Mouse (Mus musculus): ENCODE measurements at regions not wholly inside any gene's neighbourhood (a gene's known extent, or its start where the extent isn't known, plus 50 kb on each side); places are given as distances from the start of the nearest gene placed in this dataset.

GRCm38 (mm10) chr17:76205082-76205481, 653.3 kb upstream of the Fam98a start:
- no peak for DNase-seq

- DNase-seq: no peak
Measured at GRCm38 (mm10) chr17:76184813-76185212, 633.1 kb upstream of the Fam98a start.

DNA sequence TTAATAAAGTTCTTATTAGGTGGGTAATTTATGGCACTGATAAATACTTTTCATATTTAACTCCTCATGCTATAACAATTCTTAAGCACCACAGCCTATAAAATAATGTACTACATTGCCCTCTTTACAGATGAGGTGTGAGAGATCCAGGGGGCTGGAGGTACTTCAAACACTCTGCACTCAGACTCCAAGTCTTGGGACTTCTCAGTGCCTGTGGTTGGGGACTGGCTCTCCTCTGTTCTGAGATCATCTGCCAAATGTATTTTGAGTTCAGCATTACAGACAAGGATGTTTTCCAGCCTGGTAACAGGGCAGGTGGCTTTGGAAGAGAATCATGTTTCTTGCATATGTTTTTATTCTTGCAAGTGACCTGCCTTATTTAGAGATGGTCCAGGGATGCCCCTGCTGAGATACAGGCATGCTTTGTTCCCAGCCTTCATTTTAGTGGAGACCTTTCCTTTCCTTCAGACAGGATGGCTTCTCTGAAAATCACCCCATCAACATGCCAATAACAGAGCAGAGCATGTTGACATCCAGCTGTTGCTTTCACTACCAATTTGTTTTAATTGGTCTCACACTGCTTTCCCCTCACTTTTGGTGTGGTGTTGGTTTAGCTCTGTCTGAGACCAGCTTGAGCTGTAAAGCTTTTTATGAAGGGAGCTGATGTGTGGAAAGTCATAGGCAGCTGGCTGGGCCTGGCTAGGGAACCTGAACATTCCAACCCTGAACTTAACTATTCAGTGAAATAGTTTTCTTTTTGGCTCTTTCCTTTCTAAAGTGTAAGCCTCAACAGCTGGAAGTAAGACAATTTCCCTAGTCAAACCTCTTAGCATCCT, 585.1 kb upstream of the Fam98a start:
- no peak for DNase-seq

DNA sequence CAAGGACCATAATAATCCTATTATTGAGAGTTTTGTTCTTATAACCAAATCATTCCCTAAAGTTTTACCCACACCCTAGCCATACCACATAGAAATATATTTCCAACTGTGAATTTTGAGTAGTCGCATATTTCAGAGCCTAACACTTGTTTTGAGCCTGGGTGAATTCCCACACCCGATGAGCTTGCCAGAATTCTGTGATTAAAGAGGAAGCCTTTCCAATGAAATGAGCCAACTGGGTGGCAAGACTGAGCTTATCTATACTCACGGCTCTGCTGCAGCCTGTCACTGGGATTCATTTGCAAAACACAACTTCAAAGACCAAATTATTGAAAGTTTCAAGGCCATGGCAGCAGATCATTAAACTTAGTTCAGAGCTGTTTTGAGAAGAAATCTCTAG, 582.3 kb upstream of the Fam98a start:
- no peak for DNase-seq

GRCm38 (mm10) chr17:76125260-76125659, 573.5 kb upstream of the Fam98a start:
- DNase-seq: no peak

GRCm38 (mm10) chr17:76111315-76112195, 559.8 kb upstream of the Fam98a start:
- no peak for DNase-seq

DNA sequence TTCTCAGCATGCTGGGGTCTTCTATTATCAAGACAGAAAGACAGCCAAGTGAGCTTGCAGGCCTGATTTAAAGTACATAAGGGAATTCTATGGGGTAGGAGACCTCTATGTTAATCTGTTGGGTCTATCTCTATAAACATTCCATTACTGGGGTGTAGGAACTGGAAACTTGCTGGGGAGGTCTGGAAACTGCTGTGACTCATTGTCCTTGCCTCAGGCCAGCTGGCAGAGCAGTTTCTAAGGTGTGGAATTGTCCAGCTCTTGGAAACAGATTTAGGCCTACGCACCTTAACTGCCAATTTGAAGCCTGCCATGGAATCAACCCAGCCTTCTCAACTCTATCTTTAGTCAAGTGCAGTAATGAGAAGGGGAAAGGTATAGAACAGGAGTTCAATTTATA, 559.1 kb upstream of the Fam98a start:
- no peak for DNase-seq

GRCm38 (mm10) chr17:76083536-76083935, 531.8 kb upstream of the Fam98a start:
- DNase-seq: no peak

DNA sequence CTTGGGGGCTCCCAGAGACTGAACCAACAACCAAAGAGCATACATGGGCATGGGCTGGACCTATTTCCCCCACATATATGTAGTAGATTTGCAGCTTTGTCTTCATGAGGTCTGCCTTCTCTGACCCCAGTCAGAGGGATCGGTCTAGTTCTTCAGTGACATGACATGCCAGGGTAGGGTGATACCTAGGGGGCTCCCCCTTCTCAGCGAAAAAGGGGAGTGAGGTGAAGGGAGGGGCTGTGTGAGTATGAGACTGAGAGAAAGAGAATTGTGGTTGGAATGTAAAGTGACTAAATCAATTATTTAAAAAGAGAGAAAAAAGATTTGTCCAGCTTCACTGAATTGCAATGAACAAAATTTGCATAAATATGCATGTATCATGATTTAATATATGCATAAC, 530.0 kb upstream of the Fam98a start:
- no peak for DNase-seq

GRCm38 (mm10) chr17:76046438-76046837, 494.7 kb upstream of the Fam98a start:
- DNase-seq: no peak

DNA sequence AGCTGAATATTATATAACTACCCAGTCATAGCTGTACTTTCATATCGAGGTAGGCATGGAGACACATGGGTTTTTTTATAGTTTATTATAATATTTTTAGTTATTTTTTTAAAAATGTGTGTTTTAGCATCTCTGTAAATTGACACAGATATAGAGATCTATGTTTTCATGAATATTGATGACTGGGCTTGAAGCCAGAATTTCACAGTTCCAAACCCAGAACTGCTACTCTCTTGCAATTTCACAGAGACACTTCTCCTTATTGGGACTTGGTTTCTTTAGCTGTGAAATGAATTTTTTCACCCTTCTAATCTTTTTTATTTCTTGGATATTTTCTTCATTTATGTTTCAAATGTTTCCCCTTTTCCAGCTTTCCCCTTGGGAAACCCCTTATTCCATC, 481.0 kb upstream of the Fam98a start:
- DNase-seq: no peak

GRCm38 (mm10) chr17:76008011-76008410, 456.3 kb upstream of the Fam98a start:
- DNase-seq: no peak

GRCm38 (mm10) chr17:76002836-76003235, 451.1 kb upstream of the Fam98a start:
- no peak for DNase-seq

DNA sequence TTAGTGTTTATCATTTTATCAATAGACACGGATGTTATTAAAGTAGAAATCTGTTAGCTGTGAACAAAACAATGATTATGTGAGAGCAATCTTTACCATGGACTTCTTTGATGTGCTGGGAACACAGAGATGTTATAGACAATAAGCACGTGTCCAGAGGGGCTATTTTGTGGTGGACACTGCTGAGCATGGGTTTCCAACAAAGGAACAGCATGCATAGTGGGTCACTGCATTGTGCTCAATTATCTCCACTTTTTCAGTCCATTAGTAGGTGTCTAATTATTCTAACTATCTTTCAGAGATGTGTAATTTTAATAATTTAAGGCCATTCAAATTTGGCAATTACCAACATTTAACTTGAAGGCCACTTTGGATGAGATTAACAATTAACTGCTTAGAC, 409.6 kb upstream of the Fam98a start:
- DNase-seq: no peak

GRCm38 (mm10) chr17:75936686-75937380, 385.1 kb upstream of the Fam98a start:
- DNase-seq: no peak

GRCm38 (mm10) chr17:75931022-75931421, 379.3 kb upstream of the Fam98a start:
- DNase-seq: peak; percentile 35

DNA sequence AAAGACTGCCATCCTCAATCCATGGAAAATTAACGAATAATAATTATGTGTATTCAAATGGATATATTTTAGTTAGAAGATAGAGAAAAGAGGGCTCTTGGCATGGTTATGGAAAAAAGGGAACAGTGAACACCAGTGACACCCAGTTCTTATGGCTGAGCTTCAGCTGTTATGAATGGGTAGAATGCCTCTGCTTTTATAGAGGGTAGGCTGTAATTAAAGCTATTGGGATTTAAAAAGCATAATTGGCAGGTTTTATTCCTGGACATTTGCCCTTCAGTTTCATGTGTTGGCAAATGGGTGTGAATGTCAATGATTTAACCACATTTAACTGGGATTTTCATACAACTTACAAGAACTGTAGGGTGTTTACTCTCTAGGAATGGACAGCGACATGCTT, 368.5 kb upstream of the Fam98a start:
- no peak for DNase-seq

GRCm38 (mm10) chr17:75917020-75917419, 365.3 kb upstream of the Fam98a start:
- no peak for DNase-seq

- DNase-seq: no peak
Measured at GRCm38 (mm10) chr17:75916590-75916989, 364.8 kb upstream of the Fam98a start.

- no peak for DNase-seq
Measured at GRCm38 (mm10) chr17:75915256-75915655, 363.5 kb upstream of the Fam98a start.

DNA sequence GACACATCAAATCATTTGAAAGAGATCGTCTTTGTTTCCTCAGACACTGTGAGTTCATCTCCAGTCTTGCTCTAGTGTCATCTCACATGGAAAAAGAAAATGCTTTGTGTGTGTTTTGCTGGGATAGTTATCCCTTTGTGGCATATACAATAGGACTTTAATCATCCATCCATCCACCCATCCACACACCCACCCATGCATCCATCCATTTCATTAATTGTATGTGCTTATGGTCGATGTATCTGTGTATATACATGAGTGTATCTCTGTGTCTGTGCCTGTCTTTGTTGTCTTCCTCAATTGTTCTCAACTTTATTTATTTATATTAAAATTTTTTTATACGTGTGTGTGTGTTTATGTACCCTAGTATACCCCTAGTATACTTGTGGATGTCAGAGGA, 355.3 kb upstream of the Fam98a start:
- no peak for DNase-seq

DNA sequence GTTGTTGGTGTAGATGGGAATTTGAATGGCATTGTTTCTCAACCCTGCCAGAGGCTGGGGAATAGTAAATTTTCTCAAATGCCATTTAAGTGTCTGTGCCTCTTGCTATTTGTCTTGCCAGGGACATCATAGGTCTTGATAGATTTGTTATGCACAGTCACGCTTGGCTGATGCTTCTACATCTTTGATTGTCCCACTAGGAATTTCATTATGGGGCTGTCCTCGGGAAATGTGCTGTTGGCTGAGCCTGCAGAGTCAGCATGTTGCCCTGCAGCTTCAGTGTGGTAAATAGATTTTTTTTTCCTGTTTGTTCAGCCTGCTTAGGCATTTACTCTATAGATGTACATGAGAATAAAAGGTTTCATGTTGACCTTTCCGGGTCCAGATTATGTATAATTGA, 354.9 kb upstream of the Fam98a start:
- DNase-seq: no peak

DNA sequence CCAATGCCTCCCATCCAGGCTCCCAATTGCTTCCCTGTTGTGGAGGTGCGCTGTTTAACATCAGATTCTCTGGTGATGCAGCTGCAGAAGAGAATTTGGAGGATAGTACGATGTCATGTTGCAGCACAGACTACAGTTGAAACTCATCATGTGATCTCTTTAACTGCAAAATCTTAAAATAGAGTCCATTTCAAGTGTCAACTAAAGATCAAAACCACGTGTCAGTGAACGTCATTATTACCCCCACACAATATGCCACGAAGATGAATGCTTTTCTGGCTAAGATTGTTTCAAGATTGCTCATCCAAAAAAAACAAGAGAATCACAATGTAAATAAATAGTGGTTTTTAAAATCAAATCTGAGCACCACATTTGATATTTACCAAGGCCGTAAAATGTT, 343.7 kb upstream of the Fam98a start:
- DNase-seq: no peak
